Mouse (Mus musculus) T-cell, adult 2 months (primary cell): ENCODE results near the gene Smim24.

Experiments
- DNase-seq: peaks from one replicate; pipeline ENCODE4 v3.0.0; 2022; ENCODE audit warnings: low spot score

Gene Smim24

GRCm38 (mm10) chr10:81423476-81424245 is 30.8 kb downstream of the Smim24 start:
- no peak for DNase-seq

GRCm38 (mm10) chr10:81424246-81425051 is 31.6 kb downstream of the Smim24 start:
- no peak for DNase-seq

- DNase-seq, result no peak
These were observed 32.5 kb downstream of the Smim24 start for GRCm38 (mm10) chr10:81425236-81425850.

GRCm38 (mm10) chr10:81426081-81426671 is 33.3 kb downstream of the Smim24 start:
- no peak for DNase-seq

- no peak for DNase-seq
These were observed 34.0 kb downstream of the Smim24 start for GRCm38 (mm10) chr10:81426897-81427296.

GRCm38 (mm10) chr10:81427327-81427726 is 34.5 kb downstream of the Smim24 start:
- no peak for DNase-seq

GRCm38 (mm10) chr10:81427804-81428506 is 35.1 kb downstream of the Smim24 start:
- no peak for DNase-seq

- DNase-seq, result no peak
These were observed 35.6 kb downstream of the Smim24 start for GRCm38 (mm10) chr10:81428507-81428870.

- DNase-seq, result no peak
These were observed 36.2 kb downstream of the Smim24 start for GRCm38 (mm10) chr10:81429092-81429491.

- no peak for DNase-seq
These were observed 36.8 kb downstream of the Smim24 start for GRCm38 (mm10) chr10:81429605-81430061.

GRCm38 (mm10) chr10:81430141-81430830 is 37.4 kb downstream of the Smim24 start:
- peak; percentile 62 for DNase-seq

GRCm38 (mm10) chr10:81430831-81431525 is 38.1 kb downstream of the Smim24 start:
- peak; percentile 51 for DNase-seq

- DNase-seq, result peak; percentile 29
These were observed 38.8 kb downstream of the Smim24 start for GRCm38 (mm10) chr10:81431526-81432168.

- DNase-seq, result no peak
These were observed 39.5 kb downstream of the Smim24 start for GRCm38 (mm10) chr10:81432169-81432867.

- DNase-seq, result peak; percentile 94
These were observed 40.0 kb downstream of the Smim24 start for GRCm38 (mm10) chr10:81432868-81433262.

- peak; percentile 79 for DNase-seq
These were observed 40.9 kb downstream of the Smim24 start for GRCm38 (mm10) chr10:81433541-81434289.

- peak; percentile 36 for DNase-seq
These were observed 41.8 kb downstream of the Smim24 start for GRCm38 (mm10) chr10:81434361-81435263.
